Mouse (Mus musculus): ENCODE results near the gene Sh3rf1.

- TF ChIP-seq CTCF (conservative IDR thresholded peaks at IDR 0.05; ENCODE audit: low read length) = no peak
- TF ChIP-seq NANOG (IDR thresholded peaks at IDR 0.05; ENCODE audit: borderline replicate concordance, low read length) = no peak
Observed at GRCm38 (mm10) chr8:61362301-61362913, 138.7 kb downstream of the Sh3rf1 start.

Data from E14TG2a.4 (cell line).